Mouse (Mus musculus): ENCODE data around the gene Ccer2.

The Ccer2 gene

GRCm38 (mm10) chr7:28749935-28750334 is 6.0 kb upstream of the Ccer2 start:
- DNase-seq (ENCODE audit: low read depth in 1 of 2, low spot score in 2 of 2) = no peak

GRCm38 (mm10) chr7:28758623-28759022 is 2.6 kb downstream of the Ccer2 start:
- no peak for DNase-seq (ENCODE audit: low read depth in 1 of 2, low spot score in 2 of 2)

- no peak for DNase-seq (ENCODE audit: low read depth in 1 of 2, low spot score in 2 of 2)
Measured at GRCm38 (mm10) chr7:28761907-28762306, 5.9 kb downstream of the Ccer2 start.

GRCm38 (mm10) chr7:28765211-28765610 is 9.2 kb downstream of the Ccer2 start:
- DNase-seq (ENCODE audit: low read depth in 1 of 2, low spot score in 2 of 2) = peak in 1 of 2 experiments; percentile 62

- peak; percentile 97 to 98 for DNase-seq (ENCODE audit: low read depth in 1 of 2, low spot score in 2 of 2)
Measured at GRCm38 (mm10) chr7:28766173-28766879, 10.4 kb downstream of the Ccer2 start, which contains the start of gene Sirt2. Sirt2 (plus strand) TSS chr7:28766735.

- DNase-seq (ENCODE audit: low read depth in 1 of 2, low spot score in 2 of 2) = no peak
Measured at GRCm38 (mm10) chr7:28766910-28767309, 10.9 kb downstream of the Ccer2 start.

- DNase-seq (ENCODE audit: low read depth in 1 of 2, low spot score in 2 of 2) = no peak
Measured at GRCm38 (mm10) chr7:28767462-28767965, 11.5 kb downstream of the Ccer2 start, which contains the start of gene Nfkbib. Nfkbib (minus strand) TSS chr7:28767512.

GRCm38 (mm10) chr7:28769414-28769958 is 13.5 kb downstream of the Ccer2 start:
- DNase-seq (ENCODE audit: low read depth in 1 of 2, low spot score in 2 of 2) = no peak

GRCm38 (mm10) chr7:28770309-28770708 is 14.3 kb downstream of the Ccer2 start:
- no peak for DNase-seq (ENCODE audit: low read depth in 1 of 2, low spot score in 2 of 2)

- no peak for DNase-seq (ENCODE audit: low read depth in 1 of 2, low spot score in 2 of 2)
Measured at GRCm38 (mm10) chr7:28771867-28772266, 15.9 kb downstream of the Ccer2 start.

GRCm38 (mm10) chr7:28773163-28773562 is 17.2 kb downstream of the Ccer2 start:
- DNase-seq (ENCODE audit: low read depth in 1 of 2, low spot score in 2 of 2) = no peak

- no peak for DNase-seq (ENCODE audit: low read depth in 1 of 2, low spot score in 2 of 2)
Measured at GRCm38 (mm10) chr7:28774164-28774563, 18.2 kb downstream of the Ccer2 start.

- no peak for DNase-seq (ENCODE audit: low read depth in 1 of 2, low spot score in 2 of 2)
Measured at GRCm38 (mm10) chr7:28775129-28775528, 19.2 kb downstream of the Ccer2 start.

- DNase-seq (ENCODE audit: low read depth in 1 of 2, low spot score in 2 of 2) = no peak
Measured at GRCm38 (mm10) chr7:28778825-28779224, 22.9 kb downstream of the Ccer2 start.

- DNase-seq (ENCODE audit: low read depth in 1 of 2, low spot score in 2 of 2) = peak; percentile 72 to 83
Measured at GRCm38 (mm10) chr7:28780067-28780658, 24.2 kb downstream of the Ccer2 start.

- DNase-seq (ENCODE audit: low read depth in 1 of 2, low spot score in 2 of 2) = no peak
Measured at GRCm38 (mm10) chr7:28780857-28781256, 24.9 kb downstream of the Ccer2 start.

- DNase-seq (ENCODE audit: low read depth in 1 of 2, low spot score in 2 of 2) = peak in 1 of 2 experiments; percentile 12
Measured at GRCm38 (mm10) chr7:28781261-28781663, 25.3 kb downstream of the Ccer2 start.

GRCm38 (mm10) chr7:28785161-28785560 is 29.2 kb downstream of the Ccer2 start:
- no peak for DNase-seq (ENCODE audit: low read depth in 1 of 2, low spot score in 2 of 2)

GRCm38 (mm10) chr7:28787884-28788283 is 31.9 kb downstream of the Ccer2 start:
- DNase-seq (ENCODE audit: low read depth in 1 of 2, low spot score in 2 of 2) = no peak

GRCm38 (mm10) chr7:28788307-28789195 is 32.6 kb downstream of the Ccer2 start, which contains the start of gene Rinl:
Rinl (plus strand) TSS chr7:28788969.
- DNase-seq (ENCODE audit: low read depth in 1 of 2, low spot score in 2 of 2) = no peak

- no peak for DNase-seq (ENCODE audit: low read depth in 1 of 2, low spot score in 2 of 2)
Measured at GRCm38 (mm10) chr7:28789235-28789634, 33.3 kb downstream of the Ccer2 start.
